Mouse (Mus musculus): ENCODE data around the gene Morc3. TPM values are rescaled to one million over a fixed set of nuclear protein-coding genes. Genes with fewer than 3 reads are reported as not detected.
A peak's percentile ranks its signal among the peaks of the same experiment; 100 is the strongest.

The Morc3 gene
- 10 to 100 TPM; 12.7 to 25.2 (median 15.9) TPM for total RNA-seq (2022)

DNA sequence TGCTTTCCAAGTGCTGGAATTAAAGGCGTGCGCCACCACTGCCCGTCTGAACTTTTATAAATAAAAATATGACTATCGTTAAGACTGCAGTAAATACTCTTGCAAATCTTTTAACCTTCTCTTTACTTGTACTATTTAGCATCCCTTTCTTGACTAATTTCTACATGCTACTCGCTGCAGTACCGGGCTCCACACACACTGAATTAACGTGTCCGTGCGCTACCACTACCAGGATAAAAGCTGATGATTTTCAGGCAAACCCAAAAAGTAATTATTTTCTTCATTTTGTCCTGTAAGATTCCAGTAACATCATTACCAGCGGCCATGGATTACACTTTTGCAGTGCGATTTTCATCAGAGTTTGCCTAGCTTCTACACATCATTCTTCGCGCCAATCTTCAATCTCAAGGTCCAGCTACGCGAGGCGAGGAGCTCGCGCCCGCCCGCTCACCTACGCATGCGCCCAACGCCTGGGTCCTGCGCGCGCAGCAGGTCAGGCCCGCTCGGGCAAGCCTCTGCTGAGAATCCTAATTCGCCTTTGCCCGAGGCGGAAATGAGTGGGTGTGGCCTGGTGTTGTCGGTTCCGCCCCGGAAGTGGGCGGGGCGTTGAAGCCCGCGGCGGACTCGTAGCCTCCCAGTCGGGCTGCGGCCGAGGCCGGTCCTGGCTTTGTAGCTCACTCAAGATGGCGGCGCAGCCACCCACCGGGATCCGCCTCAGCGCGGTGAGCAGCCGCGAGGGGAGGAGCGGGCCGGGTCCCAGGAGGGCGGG, at the start of gene Morc3:
TSS of gene Morc3 (plus strand) at position 495 of the 769 bp plus-strand sequence.
- DNase-seq (ENCODE audit: low spot score) = peak; percentile 100

DNA sequence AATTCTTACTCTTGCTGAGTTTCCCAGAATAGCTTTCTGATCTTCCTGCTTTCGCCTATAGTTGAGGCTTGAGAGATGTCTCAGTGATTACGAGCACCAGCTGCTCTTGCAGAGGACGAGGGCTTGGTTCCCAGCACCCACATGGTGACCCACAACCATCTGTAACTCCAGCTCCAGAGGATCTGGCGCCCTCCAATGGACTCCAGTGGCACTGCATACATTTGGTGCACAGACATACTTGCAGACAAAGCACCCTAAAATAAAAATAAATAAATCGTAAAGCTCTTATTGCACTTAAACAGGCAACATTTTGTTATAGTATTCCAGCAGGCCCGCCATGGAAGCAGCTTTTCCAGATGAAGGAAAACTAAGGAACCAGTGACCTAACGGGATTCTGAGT, 47.7 kb upstream of the Morc3 start:
- no peak for DNase-seq (ENCODE audit: low spot score)

DNA sequence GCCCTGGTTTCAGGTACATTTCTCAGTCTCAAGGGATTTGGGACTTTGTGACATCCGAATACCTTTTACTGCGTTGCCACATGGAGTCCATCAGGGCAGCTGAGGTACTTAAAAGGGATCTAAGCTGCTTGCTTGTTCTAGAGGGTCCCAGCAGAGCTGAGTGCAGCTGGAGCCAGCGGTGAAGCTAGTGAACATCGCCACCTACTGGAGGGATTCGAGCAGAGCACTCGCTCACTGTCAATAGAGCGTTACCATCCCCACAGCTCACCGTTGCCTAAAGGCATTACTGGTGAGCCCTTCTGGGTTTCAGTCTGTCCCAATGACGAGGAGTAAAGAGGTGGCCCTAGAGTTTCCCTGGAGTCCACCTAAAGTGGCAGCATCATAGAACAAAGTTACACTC, 46.1 kb upstream of the Morc3 start:
- peak; percentile 48 for DNase-seq (ENCODE audit: low spot score)

DNA sequence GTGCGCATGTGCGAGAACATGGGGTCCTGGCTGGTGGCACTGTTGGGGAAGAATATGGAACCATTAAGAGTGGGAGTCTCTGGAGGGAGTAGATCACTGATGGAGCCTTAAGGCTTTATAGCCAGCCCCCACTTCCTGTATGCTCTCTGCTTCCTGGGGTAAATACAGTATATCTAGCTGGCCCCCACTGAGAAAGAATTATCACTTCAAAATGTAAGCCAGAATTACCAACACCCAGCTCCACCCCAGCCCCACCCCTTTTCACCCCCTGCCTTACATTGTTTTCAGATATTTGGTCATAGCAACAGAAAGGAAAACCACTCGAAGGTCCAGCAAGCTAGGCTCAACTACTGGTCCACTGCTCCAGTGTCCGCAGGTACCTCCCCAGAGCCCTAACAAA, 43.5 kb upstream of the Morc3 start:
- DNase-seq (ENCODE audit: low spot score) = no peak

DNA sequence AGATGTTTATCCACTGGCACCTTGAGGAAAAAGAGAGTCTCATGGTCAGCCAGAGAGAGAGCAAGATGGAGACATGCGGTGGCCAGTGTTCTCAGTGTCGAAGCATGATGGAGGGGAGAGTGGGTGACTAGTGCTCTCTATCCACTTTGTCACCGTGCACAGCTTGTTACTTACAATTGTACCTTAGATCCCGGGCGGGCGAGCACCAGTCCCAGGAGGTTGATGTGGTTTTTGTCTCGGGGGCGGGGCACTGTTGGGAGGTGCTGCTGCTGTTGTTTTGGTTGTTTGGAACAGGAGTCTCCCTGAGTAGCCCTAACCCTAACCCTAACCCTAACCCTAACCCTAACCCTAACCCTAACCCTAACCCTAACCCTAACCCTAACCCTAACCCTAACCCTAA, 43.0 kb upstream of the Morc3 start:
- DNase-seq (ENCODE audit: low spot score) = no peak

DNA sequence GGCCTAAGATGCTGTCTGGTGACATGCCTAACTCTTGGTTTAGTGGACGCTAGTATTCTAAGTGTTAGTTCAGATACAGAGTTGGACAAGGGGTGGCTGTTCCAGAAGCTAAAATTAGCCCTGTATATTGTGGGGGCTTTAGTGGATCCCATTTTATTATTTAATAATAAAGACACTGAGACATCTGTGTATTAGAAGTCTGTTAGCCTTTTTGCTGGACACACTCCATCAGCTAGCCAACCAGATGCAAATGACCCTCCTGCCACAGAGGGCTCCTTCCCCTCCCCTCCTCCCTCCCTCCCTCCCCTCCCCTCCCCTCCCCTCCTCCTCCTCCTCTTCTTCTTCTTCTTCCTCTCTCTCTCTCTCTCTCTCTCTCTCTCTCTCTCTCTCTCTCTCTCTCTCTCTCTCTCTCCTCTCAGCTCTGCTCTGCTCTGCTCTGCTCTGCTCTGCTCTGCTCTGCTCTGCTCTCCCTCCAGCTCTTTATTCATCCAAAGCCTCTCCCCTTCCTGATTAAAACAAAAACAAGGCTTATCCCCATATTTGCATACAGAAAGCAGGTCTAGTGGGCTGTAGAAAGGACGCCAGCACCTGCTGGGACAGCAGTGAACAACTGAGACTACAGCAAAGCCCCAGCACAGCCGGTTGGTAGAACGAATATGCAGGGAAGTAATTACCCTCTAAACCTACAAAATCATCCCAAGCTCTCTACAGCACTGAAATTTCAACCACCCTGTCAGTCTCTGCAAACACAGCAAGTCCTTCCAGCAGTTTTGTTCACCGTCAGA, 41.8 kb upstream of the Morc3 start:
- DNase-seq (ENCODE audit: low spot score) = no peak

DNA sequence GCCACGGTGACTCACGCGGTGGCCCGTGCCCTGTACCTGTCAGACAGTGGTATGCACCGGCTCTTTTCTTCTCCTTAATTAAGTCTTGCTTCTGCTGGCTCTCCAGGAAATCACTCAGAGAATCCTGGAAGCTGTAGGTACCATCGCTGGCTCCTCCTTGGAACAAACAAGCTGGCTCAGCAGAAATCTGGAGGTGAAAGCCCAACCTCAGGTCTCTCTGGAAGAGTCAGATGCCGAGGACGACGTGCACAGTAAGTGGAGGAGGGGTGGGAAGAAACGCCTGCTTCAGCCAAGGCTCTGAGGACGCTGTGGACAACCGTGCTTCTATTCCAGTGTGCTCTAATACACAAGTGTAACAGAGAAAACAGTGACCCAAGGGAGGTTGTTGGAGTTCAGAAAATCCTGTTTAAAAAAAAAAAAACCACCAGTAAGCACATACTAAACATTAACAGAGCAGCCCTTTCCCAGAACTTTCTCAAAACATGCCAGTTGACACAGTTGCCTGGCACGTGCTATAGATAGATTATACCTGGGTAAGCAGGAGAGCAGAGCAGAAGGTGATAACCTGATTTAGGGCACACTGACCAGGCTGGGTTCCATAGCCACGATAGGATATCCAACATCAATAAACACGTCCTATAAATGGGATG, 38.8 kb upstream of the Morc3 start:
- DNase-seq (ENCODE audit: low spot score) = no peak

DNA sequence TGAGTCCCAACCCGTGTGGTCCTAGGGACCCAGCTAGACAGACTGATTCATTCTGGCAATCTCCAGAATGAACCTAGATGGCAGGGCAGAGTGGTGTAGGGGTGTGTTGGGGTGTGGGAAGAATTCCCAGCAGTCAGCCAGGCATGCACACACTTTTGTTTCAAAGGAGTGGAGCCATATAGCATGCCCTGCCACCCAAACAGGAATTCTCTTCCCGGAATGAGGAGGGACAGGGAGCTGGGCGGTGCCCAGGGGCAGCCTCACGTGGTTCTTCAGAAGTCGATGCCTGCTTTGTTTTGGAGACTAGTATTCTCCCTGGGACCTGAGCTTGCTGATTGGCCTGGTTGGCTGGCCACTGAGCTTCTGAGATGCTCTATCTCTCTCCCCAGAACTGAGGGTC, 37.1 kb upstream of the Morc3 start:
- DNase-seq (ENCODE audit: low spot score) = no peak

DNA sequence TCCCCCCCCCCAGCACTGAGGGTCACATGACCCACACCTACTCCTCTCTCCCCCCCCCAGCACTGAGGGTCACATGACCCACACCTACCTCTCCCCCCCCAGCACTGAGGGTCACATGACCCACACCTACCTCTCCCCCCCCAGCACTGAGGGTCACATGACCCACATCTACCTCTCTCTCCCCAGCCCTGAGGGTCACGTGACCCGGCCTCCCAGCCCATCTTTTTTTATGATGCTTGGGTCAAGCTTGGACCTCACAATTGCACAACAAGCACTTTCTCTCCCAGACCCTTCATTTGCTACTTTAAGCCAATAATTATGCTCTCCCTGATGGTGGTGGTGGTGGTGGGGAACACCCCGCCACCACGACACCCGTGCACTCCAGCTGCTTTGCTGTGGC, 36.5 kb upstream of the Morc3 start:
- DNase-seq (ENCODE audit: low spot score) = no peak

DNA sequence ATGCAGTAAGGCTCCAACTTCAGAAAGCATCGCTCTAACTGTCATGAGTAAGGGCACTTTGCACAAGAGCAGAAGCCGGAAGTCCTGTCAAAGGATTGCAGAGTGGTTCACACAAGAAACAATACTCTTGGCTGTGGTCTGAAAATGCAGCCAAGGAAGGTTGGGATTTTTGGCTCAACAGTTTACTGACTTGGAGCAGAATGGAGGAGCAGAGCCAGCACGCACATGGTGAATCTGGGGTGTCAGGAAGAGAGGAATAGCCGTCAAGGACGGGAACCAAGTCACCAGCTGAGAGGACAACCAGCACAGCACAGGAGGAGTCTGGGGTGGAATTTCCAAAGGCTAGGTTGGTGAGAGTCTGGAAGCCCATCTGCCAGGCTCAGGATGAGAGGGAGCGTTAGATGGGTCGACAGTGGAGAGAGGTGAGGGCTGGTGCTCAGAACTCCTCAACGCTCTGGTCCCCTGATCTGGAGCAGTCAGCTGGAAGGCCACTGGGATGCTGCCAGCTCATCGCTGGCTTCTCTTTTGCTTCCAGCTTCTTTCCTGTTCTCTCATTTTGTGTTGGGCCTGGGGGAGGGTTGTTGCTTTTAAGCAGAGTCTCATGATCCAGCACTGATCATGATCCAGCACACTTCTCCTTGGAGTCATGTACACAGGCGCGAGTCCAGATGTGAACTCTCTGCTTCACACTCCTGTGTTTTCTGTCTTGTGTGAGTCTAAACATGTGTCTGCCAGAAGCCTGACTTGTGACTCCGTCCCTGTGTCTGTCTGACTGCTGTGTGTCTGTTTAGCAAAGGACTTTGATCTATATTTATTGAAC, 34.7 kb upstream of the Morc3 start:
- DNase-seq (ENCODE audit: low spot score) = peak; percentile 15

DNA sequence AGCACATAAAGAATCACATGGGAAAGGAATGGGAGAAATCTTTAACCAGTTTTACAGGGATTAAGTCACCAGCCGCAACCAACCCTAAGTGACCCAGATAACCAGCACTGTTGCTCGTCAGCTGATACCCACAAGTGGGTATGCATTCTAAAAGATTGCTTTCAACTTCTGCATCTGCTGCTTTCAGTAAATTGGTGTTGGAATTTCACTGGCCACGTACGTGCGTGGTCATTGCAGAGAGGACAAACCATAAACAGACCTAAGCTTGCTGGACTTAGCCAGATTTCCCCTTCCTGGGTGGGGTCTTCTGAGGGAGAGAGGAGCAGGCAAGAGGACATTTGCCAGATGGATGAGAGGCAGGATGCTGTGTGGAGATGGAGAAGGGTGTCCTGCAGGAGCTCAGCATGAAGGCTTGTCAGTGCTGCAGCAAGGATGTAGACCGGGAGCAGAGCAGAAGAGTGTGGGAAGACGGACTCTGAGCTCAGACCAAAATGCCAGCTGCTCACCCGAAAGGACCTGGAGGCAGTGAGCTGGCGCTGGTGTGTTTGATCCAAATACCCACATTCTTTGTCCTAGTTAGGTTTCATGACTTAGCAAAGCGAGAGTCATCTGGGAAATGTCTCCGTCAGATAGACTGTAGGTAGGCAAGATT, 34.0 kb upstream of the Morc3 start:
- DNase-seq (ENCODE audit: low spot score) = no peak

DNA sequence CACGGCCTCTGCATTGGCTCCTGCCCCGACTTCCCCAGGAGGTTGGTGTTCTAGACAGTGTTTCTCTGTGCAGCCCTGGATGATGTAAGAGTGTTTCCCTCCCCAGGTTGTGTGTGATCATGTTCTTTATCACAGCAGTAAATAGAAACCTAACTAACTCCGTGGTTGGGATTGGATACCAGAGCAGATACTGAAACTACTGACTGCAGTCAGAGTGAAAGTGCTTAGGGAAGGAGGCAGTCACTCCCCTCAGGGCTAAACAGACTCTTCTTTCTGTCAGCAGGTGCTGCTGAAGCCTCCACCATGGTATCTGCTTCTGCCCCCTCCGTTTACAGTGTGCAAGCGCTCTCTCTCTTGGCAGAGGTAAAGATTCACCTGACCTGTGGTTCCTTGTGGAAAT, 33.3 kb upstream of the Morc3 start:
- no peak for DNase-seq (ENCODE audit: low spot score)

DNA sequence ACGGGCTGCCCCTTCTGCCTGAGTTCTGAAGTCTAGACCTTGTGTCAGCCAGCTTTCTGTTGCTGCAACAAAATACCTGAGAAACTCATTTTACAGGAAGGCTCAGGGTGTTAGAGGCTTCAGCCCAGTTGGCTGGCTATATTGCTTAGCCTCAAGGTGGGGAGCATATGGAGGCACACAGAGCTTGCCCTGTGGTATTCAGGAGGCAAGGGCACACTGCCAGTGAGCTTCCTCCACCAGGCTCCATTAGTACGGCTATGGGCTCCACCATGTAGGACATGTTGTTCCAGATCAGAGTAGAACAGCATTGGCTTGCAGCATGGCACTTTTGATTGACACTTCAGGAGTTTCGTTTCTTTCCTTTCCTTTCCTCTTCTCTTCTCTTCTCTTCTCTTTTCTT, 32.9 kb upstream of the Morc3 start:
- no peak for DNase-seq (ENCODE audit: low spot score)

DNA sequence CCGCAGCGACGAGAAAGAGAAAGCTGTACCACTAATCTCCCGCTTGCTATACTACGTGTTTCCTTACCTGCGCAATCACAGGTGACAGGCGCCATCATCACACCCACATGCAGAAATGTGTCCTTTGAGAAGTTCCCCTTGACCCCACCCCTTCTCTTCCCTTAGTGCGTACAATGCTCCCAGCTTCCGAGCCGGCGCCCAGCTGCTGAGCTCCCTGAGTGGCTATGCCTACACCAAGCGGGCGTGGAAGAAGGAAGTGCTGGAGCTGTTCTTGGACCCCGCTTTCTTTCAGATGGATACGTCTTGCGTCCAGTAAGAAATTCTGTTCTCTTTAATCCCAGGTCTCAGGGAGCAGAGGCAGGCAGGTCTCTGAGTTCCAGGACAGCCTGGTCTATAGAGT, 32.0 kb upstream of the Morc3 start:
- DNase-seq (ENCODE audit: low spot score) = no peak

DNA sequence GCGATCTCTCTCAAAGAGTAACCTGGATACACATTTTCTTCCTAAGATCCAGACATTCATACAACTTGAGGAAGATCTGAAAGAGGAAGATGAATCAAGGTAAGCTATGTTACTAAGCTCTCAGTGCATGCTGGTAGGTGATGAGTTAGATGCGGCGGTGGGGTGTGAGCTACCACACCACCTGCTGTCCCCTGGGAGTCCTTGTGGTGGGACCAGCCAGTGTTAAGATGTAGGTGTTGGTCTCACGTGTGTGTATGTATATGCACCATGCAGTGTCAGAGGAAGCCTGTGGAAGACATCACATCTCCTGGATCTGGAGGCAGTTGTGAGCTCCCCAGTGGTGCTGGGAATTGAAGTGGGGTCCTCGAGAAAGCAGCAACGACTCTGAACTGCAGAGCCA, 24.8 kb upstream of the Morc3 start:
- DNase-seq (ENCODE audit: low spot score) = no peak

DNA sequence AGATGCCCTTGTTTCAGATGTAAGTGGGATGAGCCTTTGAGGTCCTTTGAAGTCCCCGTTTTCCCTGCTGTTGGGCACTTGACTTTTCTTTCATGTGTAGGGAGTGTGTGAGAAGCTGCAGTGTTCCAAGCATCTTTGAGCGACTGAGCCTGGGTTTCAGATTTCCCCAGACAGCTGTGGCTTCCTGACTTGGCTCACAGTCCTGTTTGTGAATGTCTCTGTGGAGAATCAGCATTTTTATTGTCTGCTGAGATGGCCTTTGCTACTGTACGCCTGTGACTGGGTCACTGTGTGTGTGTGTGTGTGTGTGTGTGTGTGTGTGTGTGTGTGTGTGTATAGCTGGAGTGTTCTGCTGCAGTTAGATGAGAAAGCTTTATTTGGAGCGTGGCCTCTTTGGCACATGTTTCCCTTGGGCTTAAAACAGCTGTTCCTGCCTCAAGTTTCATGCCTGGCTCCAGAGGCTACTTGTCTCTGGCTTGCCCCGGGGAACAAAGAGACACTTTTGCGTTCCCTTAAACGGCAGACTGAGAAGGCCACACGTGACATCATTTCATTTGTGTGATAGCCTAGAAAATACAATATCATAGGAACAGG, 23.9 kb upstream of the Morc3 start:
- DNase-seq (ENCODE audit: low spot score) = peak; percentile 74

DNA sequence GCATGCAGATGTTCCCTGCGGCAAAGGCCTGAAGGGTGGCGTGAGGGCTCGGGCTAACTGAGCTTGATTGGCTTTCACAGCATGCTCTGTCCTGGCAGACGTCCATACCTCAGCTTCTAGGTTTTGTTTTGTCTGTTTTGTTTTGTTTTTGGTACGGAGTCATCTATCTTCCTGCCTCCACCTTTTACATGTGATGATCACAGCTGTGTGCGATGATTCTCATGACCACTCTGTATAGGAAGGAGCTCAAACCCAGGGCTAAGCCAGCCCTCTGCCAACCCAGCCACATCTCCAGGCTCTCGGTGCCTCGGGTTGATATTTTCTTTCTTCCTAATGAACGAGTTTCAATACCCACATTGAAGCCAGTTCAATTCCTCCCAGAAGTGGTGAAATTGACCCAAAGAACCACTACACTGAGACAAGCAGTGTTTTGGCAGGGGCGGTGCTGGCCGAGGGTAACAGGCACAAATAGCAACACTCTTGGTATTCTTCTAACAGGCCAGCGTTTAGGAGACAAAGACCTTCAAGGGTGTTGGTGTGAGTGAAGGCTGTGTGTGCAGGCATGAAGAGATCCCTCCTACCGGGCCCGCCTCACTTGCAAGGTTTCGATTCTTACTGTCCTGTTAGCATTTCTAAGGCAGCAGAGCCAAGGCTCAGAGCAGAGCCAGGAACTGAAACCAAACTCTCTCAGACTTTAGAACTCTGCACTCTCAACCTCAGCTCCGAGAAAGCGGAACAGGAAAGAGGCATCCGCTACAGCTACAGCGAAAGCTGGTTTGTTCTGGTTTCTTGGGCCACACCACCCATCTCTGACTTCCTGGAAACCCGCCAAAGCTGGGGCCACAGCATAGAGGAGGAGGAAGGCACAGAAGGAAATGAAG, 15.8 kb upstream of the Morc3 start:
- DNase-seq (ENCODE audit: low spot score) = peak; percentile 88

DNA sequence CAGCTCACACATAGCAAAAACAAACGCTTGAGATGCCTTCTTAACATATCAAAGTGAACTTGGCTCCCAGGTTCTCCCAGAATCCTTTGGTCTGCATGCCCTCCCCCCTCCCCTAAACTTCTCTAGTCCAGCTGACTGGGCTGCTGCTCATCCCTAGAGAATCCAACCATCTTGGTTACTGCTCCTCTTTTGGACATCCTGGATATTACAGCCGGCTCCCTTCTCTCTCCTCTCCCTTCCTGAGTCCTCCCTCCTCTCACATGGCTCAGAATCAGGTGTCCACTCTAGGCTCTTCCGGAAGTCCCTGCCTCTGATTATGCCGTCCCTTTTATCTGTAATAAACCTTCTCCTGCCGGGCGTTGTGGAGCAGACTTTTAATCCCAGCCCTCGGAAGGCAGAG, 15.1 kb upstream of the Morc3 start:
- peak; percentile 19 for DNase-seq (ENCODE audit: low spot score)

DNA sequence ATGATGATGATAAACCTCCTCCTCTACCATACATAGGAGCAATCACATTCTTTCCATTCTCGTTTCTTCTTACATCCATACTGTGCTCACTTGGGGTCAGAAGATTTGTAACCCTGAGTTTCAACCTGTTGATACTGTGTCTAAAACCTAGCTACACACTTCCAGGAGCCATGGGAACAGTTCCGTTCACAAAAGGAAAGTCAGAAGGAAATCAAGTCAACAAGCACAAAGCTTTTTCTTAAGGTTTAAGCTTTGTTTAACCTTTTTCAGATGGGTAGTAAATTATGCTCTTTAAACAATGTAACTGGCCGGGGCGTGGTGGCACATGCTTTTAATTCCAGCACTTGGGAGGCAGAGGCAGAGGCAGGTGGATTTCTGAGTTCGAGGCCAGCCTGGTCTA, 14.6 kb upstream of the Morc3 start:
- DNase-seq (ENCODE audit: low spot score) = no peak
